Mouse (Mus musculus) cerebellum, adult 11-12 months (tissue): ENCODE measurements around the gene Gm17657.

ENCODE experiments used
- DNase-seq: peaks from one replicate; pipeline ENCODE4 v3.0.0; 2022

Gene Gm17657

DNA sequence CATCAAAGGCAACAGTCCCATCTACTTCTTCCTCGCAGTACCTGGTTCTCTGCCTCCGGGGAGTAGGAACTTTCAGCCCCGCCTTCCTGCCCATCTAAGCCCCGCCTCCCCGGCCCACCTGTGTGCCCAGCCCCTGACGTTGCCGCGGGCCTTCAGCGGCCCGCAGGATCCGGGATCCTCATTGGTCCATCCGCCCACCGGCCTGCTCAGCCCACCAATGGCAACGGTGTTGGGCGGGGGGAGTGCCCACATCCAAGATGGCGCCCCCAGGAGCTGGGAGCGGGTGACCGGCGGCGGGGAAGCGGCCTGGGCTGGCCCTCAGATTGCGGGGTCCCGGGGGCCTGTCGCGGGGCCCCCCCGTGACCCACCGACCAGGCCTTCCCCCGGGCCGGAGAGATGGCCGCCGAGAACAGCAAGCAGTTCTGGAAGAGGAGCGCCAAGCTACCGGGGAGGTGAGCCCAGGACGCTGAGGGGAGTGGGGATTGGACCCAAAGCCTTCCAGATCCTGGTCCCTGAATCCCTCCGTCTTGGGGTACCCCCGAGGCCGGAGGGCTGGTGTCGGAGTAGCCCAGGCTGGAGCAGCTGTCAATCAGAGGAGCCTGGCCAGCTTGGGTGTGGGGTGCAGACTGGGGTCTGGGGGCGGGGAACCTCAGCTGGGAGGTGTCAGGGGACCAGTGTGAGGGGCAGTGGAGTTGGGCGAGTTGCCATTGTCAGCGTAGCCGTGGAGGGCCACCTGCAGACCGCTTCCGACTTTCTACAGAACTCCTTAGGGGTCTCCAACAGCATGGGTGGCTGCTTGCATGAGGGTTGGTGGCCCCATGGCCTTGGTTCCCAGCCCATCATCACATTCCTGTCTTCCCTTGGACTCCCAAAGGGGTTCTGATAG, at the start of gene Gm17657, which contains the start of gene Tbc1d22b:
Gm17657 (minus strand) TSS at position 96 of the 886 bp plus-strand sequence.
Tbc1d22b (plus strand) TSS at position 243 of the 886 bp plus-strand sequence.
- DNase-seq, result peak; percentile 97

GRCm38 (mm10) chr17:29599051-29599450, 49.6 kb upstream of the Gm17657 start:
- peak; percentile 47 for DNase-seq

- DNase-seq, result no peak
Observed at GRCm38 (mm10) chr17:29596771-29597132, 47.3 kb upstream of the Gm17657 start.

DNA sequence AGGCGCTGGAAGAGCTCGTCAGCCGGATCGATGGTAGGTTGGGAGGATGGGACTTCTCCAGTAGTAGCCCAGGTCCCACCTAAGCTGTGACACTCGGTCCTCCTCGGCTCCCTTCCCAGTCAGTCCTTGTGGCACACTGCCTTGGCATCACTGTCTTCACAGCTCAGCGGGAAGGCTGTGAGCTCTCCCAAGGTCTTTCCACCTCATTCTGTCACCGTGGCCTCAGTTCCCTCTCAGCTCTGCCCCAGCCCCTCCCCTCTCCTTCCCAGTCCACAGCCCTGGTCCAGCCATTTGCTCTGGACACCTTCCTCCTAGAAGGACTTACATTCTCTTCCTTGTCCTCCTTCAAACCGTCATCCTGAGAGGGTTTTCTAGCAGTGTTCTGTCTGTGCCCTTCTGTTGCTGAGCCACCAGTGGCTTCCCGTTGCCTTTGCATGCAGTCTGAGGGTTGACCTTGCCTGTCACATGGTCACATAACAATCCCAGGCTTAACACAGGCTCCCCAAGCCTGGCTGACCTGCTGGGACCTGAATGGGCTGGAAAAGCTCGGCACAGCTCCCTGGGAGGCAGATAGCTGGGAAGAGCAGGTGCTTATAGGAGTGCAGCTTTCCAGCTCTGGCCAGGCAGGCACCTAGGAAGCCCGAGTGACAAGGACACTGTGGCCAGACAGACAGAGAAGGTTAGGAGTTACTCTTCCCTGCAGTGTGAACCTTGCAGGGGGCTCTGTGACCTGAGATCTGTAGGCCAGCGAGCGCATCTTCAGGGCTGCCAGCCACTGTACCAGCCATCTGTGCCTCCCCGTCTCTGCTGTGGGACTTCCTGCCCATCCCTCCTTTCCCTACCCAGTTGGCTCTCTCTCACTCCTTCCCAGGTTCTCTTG, 46.7 kb upstream of the Gm17657 start:
- peak; percentile 77 for DNase-seq

DNA sequence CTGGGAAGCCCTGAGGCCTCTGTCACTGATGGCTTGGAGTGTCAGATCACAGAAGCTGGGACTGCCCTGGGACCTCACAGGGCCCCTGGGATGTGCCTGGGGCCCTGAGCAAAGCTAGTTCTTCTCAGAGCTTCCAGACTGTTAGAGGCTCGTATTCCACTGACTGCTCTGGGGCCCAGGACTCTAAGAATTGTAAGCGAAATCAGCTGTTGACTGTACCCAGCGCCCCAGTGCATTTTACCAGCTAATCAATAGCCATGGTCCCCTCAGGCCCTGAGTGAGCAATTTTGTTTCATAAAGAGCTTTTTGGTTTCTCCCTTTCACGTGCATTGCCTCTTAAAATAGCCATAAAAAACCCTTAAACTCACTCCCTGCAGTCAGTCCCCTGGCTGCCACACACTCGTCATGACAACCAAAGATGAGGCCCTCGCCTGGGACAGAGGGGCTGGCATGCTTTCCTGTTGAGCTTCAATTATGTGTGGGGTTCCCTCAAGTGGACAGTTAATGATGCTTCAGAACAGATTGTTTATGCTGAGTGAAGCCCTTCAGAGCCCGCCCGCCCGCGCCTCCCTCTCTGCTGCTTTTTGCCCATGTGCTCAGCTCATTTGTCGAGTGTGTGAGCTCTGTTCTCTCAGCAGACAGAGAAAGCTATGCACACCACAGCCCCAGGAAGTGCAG, 39.9 kb upstream of the Gm17657 start:
- no peak for DNase-seq

DNA sequence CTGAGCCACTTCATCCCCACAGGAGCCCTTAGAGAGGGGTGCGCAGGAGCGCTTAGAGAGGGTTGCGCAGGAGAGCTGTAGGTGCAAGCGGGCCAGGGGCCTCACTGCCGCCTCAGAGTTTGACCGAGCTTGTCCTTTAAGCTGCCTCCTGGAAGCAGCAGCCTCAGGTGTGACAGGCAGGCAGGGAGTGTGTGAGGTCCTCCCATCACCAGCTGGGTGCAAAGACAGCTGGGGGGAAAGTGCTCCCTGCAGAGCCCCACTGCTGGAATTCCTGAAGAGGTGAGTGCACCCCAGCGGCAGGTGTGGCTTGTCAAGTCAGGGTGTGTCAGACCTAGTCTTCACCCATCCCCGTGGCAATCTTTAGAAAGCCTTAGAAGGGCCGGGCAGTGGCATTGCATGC, 37.5 kb upstream of the Gm17657 start:
- no peak for DNase-seq

- no peak for DNase-seq
Observed at GRCm38 (mm10) chr17:29585446-29585845, 36.0 kb upstream of the Gm17657 start.

DNA sequence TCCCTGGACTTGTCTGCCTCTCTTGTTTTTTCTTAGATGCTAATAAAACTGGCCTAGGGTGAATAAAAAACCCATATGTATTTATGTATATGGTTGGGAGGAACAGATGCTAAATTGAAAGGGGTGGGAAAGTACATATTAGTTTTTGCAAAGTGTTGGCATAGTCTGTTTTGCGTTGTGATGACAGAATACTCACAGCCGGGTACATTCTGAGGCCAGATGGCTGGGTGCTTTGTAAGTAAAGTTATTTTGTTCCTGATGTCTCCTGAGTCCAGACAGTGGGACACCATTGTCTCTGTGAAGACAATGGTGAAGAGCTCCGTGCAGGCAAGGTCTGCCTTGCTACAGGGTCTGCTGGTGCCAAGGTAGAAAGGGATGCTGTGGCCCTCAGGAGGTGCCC, 35.3 kb upstream of the Gm17657 start:
- no peak for DNase-seq

DNA sequence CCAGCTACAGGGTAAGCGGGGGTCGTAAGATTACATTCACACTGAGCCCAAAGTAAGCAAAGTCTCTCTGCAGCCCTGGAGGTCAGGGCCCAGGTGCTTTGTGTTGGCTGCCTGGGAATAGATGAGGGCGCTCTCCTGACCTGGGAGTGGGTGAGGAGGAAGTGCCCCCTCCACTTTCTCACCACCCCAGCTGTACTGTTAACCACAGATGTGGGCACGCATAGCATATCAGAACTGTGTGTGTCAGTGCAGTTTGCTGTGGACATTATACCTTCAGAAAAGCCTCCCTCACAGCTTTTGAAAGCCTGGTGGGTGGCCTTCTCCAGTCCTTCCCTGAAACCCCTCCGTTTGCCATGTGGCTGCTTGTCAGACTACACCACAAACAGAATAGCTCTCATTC, 34.9 kb upstream of the Gm17657 start:
- no peak for DNase-seq

DNA sequence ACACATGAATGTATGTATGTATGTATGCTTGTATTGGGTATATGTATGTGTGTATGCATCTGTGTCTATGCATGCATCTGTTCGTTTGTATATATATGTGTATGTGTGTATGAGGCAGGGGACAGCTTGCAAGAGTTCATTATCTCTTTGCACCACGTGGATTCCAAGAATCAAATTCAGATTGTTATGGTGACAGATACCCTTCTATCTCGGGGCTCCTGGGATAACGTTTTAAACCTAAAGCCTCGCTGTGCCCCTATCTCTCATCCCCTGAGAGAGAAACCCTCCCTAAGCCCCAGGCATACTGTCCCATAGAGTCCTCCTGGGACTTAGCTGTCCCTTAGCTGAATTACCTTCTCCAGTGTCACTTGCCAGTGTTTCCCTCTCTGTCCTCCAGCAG, 34.1 kb upstream of the Gm17657 start:
- DNase-seq, result no peak

DNA sequence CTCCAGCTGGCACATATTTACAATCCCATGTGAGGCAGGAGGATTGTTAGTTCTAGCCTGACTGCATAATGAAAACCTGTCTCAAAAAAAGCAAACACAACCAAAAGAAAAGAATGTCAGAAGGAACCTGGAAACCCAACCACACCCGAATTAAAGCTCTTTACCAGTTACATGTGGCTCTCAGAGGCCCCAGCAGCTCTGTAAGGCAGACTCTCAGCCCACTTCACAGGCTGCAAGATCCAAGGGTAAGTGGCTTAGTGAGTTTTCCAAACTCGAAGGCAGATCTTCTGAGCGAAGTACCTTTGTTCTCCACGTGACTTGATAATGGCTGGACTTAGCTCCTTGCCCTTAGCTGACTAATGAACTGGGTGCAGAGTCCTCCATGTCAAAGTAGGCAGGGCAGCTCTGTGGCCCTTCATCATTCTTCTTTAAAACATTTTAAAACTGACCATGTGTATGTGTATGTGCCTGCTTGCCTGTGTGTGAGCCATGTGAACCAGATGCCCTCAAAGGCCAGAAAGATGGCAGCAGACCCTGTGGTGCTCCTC, 30.2 kb upstream of the Gm17657 start:
- DNase-seq, result no peak

- DNase-seq, result no peak
Observed at GRCm38 (mm10) chr17:29569831-29570230, 20.4 kb upstream of the Gm17657 start.

DNA sequence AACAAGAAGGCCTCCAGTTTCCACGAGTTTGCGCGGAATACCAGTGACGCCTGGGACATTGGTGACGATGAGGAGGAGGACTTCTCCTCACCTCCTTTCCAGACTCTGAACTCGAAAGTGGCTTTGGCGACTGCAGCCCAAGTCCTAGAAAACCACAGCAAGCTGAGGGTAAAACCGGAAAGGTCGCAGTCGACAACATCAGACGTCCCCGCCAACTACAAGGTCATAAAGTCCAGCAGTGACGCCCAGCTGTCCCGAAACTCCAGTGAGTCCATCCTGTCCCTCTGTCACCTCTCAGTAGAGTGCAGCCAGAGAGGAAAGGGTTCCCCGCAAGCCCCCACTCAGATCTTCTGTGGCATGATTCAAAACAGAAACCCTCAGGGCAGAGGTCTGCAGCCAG, 19.0 kb upstream of the Gm17657 start:
- DNase-seq, result no peak

DNA sequence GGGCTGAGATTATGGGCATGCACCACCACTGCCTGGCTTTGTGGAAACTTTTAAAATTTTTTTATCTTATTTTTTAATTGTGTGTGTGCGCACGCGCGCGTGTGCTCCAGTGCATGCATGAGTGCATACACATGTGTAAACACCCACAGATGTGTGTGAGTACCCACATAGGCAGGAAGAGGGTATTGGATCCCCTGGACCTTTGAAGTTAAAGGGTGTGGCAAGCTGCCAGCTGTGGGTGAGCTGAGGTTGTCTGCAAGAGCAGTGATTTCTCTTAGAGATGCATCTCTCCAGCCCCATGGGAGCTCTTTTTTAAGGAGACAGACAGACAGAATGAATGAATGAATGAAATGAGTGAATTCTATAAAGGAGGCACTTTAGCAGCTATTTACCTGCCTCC, 16.1 kb upstream of the Gm17657 start:
- no peak for DNase-seq

GRCm38 (mm10) chr17:29558476-29558875, 9.0 kb upstream of the Gm17657 start:
- no peak for DNase-seq

DNA sequence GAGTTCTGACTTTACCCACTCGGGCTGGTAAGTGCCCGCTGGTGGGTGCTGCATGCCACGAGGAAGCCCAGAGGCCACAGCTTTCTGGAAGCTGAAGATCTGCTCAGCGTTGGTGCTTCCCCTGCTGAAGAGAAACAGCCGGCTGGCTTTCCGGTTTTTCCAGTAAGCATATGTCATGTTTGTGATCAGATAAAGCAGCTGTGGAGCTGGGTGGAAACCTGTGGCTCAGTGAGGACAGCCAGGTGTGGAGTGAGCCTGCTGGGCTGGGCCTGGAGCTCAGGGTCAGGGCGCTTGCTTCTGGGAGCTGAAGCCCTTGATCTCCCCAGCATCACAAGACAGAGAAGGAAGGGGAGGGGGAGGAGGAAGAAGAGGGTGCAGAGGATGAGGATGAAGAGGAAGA, 7.5 kb upstream of the Gm17657 start:
- no peak for DNase-seq

DNA sequence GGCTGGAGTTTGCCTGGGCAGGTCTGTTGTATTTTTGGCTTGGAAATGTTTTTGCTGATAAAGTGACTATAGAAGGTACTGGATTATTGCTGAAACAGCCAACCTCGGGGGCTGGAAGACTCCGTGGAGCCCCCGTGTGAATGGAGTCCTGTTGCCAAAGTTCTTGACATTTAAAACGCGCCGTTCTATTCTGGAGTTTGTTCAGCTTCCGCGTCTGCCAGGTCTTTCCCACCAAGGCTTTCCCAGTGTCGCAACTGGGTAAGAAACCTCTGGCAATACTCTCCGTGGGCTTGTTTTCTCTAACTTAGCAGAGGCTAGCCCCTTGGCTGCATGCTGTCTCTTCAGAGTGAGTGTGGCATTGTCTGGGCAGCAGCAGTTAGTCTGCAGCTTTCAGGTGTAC, 7.0 kb upstream of the Gm17657 start:
- DNase-seq, result no peak

DNA sequence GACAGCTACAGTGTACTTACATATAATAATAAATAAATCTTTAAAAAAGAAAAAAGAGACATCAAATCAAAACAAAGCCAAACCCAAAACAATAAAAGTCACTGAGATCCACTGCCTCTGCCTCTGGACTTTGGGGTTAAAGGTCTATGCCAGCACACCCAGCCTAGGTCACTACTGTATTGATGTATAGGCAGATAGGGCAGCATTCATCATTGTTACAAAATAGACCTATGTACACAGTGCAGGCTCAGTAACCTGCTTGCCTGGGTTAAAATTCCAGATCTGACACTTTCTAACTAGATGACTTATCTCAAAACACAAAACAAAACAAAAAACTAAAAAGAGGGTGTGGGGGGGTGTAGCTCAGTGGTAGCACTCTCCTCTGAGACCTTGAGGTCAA, 4.7 kb upstream of the Gm17657 start:
- no peak for DNase-seq

- DNase-seq, result no peak
Observed at GRCm38 (mm10) chr17:29552162-29552732, 2.8 kb upstream of the Gm17657 start, which contains the start of gene Tmem217. Gene Tmem217 (minus strand): TSS chr17:29552385.

GRCm38 (mm10) chr17:29551019-29551418, 1.6 kb upstream of the Gm17657 start:
- no peak for DNase-seq

DNA sequence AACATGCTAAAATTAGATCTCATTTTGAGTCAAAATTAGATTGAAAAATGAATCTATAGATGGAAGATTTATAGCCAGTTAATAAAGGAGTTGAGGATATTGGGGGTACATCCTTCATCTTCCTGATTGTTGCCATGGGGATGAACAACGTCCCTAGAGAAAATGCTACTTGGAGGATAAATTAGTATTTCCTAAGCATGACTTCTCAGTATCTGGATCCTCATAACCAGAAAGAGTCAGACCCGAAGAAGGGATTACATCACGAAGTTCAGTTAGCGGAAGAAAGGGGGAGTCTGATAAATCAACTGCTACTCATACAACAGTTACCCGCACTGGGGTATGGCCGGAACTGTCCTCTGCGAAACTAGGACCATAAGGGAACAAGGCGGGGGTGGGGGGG, 444 bp downstream of the Gm17657 start:
- no peak for DNase-seq

DNA sequence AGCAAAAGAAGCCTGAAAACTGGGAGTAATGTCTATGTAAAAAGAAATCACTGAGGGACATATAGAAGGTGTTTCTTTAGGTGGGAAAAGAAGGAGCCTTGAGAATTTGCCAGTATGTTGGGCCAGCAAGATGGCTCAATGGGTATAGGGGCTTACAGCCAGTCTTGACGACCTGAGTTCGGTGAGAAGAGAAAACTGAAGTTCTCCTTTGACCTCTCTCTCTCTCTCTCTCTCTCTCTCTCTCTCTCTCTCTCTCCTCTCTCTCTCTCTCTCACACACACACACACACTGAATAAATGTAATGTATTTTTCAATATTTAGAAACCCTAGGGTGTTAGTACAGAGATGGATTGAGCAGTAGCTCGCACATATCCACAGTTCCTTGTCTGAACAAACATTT, 944 bp downstream of the Gm17657 start:
- DNase-seq, result no peak

DNA sequence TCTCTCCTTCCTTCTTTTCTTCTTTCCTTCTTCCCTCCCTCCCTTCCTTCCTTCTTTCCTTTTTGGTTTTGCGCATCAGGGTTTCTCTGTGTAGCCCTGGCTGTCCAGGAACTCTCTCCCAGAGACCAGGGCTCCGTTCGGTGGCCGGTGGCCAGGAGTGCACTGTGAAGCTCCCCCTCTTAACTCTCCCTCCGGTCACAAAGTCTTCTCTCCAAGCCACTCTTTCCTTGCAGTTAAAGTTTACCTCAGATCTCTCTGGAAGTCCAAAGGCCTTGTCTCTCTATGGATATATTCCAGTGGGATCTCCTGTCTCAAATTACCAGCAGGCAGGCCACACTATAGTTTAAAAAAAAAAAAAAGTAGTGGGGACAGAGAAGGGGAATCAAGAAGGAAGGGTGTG, 4.2 kb downstream of the Gm17657 start:
- DNase-seq, result no peak
